8 mouse cellular contexts compared by ENCODE assay signal in the genomic region with DNA sequence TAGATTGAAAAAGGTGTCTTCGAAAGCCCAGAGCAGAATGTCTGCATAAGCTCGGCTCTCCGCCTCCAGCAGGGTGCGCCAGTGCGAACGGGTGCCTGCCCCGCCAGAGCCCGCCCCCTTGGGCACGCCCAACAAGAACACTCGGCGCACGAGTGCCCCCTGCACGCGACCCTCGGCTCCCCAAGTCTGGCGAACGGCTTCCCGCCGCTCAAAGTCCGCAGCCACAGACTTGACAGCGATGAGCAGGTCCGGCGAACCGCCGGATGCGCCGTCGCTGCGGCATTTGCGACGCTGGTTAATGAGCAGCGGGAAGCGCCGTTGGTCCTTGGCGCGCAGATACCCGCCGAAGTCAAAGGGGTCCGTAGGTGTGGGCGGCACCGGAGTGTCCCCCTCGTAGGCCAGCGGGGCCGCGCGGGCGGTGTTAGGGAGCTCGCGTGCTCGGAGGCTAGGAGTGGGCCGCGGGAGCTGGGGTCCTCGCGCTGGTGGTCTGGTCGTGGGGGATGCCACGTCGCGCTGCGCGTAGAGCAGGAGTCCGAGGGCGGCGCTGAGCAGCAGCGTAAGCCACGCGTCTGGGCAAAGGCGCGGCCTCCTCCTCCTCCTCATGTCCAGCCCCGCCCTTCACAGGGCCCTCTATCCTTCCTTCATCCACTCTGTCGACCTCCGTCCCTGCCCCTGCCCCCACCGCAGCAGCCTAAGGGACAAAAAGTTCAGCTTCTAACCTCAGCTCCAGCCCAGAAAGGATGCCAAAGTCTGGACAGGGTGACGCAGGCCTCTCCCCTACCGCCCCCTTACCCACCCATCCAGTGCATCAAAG. TPM values are rescaled to one million over a fixed set of nuclear protein-coding genes. Genes with fewer than 3 reads are reported as not detected.
DNase-seq lines count a peak whose midpoint lies in the region; ATAC-seq lines count a peak whose summit lies in the region.

No protein-coding gene starts in this region.

- peak overlapping the region; percentile 76 for H3K9ac ChIP-seq in intestine, embryonic 14.5 days (ENCODE audit: low read length)

- peaks cover 41% of the 10 kb centered on the region for H3K36me3 ChIP-seq in intestine, embryonic 14.5 days (ENCODE audit: control insufficient read depth, insufficient read depth, low read length)

- DNase-seq in adrenal gland, adult 18-20 months (ENCODE audit: low spot score in 2 of 2): peak; percentile 86 to 92
- peak; percentile 94 for DNase-seq in embryo, embryonic 10.5 days (ENCODE audit: low spot score)
- peak; percentile 93 for DNase-seq in gastrocnemius, postnatal 14 days
- DNase-seq in intestine, embryonic 14.5 days (ENCODE audit: low spot score): peak; percentile 95
- peak; percentile 89 to 92 for DNase-seq in left cerebral cortex, postnatal 14 days (ENCODE audit: low spot score in 2 of 2)
- DNase-seq in right cerebral cortex, postnatal 25 days: peak; percentile 89
- DNase-seq in urinary bladder, postnatal 36 days (ENCODE audit: low spot score in 2 of 2): peak; percentile 81 to 89

- H3K4me3 ChIP-seq in intestine, embryonic 14.5 days (ENCODE audit: low read depth, low read length): peak overlapping the region; percentile 62

- H3K27ac ChIP-seq in intestine, embryonic 14.5 days (ENCODE audit: low read depth): peak overlapping the region; percentile 84

- peak; percentile 86 for ATAC-seq in intestine, embryonic 14.5 days (replicated peaks; ENCODE audit: low FRiP score, low TSS enrichment, low read depth)
- ATAC-seq in megakaryocyte-erythroid progenitor cell, adult 5-6 weeks (replicated peaks; ENCODE audit: low FRiP score, low TSS enrichment, poor library complexity, severe bottlenecking): peak; percentile 75

- peak overlapping the region; percentile 91 for H3K4me2 ChIP-seq in intestine, embryonic 14.5 days (ENCODE audit: low read length)

- H3K27me3 ChIP-seq in intestine, embryonic 14.5 days (replicated peaks; ENCODE audit: control insufficient read depth, insufficient read depth, low read length): peaks cover 19% of the 10 kb centered on the region

- WGBS in intestine, embryonic 14.5 days: under 1% methylated on average over 72 of the region's 74 CpGs

- intact Hi-C loops in gastrocnemius, postnatal 14 days (cut with DNase I; ENCODE audit: low total_unique reads): no loop called here
- intact Hi-C loops in left cerebral cortex, postnatal 14 days (cut with DNase I): no loop called here

- no peaks in the 10 kb centered on the region for H3K9me3 ChIP-seq in intestine, embryonic 14.5 days (ENCODE audit: control insufficient read depth, low read length)

- H3K4me1 ChIP-seq in intestine, embryonic 14.5 days (replicated peaks; ENCODE audit: control insufficient read depth, insufficient read depth, low read length): peaks cover 22% of the 10 kb centered on the region

RNA-seq across cellular contexts. Expression of a gene that starts 0.6 kb away (rescaled TPM):
- total RNA-seq in adrenal gland, adult 18-20 months (2021): 1 to 10 TPM; 2.7 to 3.2 TPM
- 1 to 10 TPM; 5.1 to 6.1 TPM for total RNA-seq in gastrocnemius, postnatal 14 days (2021)
- 19.1 and 20.3 TPM in 2 replicates for polyA plus RNA-seq in intestine, embryonic 14.5 days (2014; fragmentation: Nextera tagmentation; extraction: Ambion mirVana)
- total RNA-seq in left cerebral cortex, postnatal 14 days (2021): 1 to 10 TPM; 2.6 to 4.8 TPM
- 1.4 and 2.6 TPM in 2 replicates for total RNA-seq in megakaryocyte-erythroid progenitor cell, adult 5-6 weeks (2014; fragmentation: Nextera tagmentation)
- total RNA-seq in megakaryocyte-erythroid progenitor cell, adult 5-6 weeks (2017): 0.23 TPM in 1 of 2 replicates, not detected in the other

RNA-seq across cellular contexts. Expression of a gene that starts 10.1 kb away (rescaled TPM):
- 10 to 100 TPM; 13.1 to 15.5 TPM for total RNA-seq in adrenal gland, adult 18-20 months (2021)
- 1 to 10 TPM; 2.8 to 3.9 TPM for total RNA-seq in gastrocnemius, postnatal 14 days (2021)
- 26.2 and 26.8 TPM in 2 replicates for polyA plus RNA-seq in intestine, embryonic 14.5 days (2014; fragmentation: Nextera tagmentation; extraction: Ambion mirVana)
- total RNA-seq in left cerebral cortex, postnatal 14 days (2021): 1 to 10 TPM; 6.7 to 7.9 TPM
- 10.1 and 18.1 TPM in 2 replicates for total RNA-seq in megakaryocyte-erythroid progenitor cell, adult 5-6 weeks (2014; fragmentation: Nextera tagmentation)
- 14.0 and 15.0 TPM in 2 replicates for total RNA-seq in megakaryocyte-erythroid progenitor cell, adult 5-6 weeks (2017)

RNA-seq across cellular contexts. Expression of a gene that starts 10.1 kb away (rescaled TPM):
- total RNA-seq in adrenal gland, adult 18-20 months (2021): 1 to 10 TPM; 3.7 to 4.3 TPM
- 1 to 10 TPM; 1.3 TPM for total RNA-seq in gastrocnemius, postnatal 14 days (2021)
- 4.5 and 4.9 TPM in 2 replicates for polyA plus RNA-seq in intestine, embryonic 14.5 days (2014; fragmentation: Nextera tagmentation; extraction: Ambion mirVana)
- total RNA-seq in left cerebral cortex, postnatal 14 days (2021): under 1 TPM; 0.80 to 0.83 TPM
- 2.4 and 2.7 TPM in 2 replicates for total RNA-seq in megakaryocyte-erythroid progenitor cell, adult 5-6 weeks (2014; fragmentation: Nextera tagmentation)
- 1.7 and 1.9 TPM in 2 replicates for total RNA-seq in megakaryocyte-erythroid progenitor cell, adult 5-6 weeks (2017)

RNA-seq across cellular contexts. Expression of a gene that starts 15.2 kb away (rescaled TPM):
- total RNA-seq in adrenal gland, adult 18-20 months (2021): 1 to 10 TPM; 2.2 to 4.3 TPM
- total RNA-seq in gastrocnemius, postnatal 14 days (2021): 1 to 10 TPM in 1 of 2 experiments, under 1 TPM in 1; 0.95 to 1.4 TPM
- 0.35 TPM in 1 of 2 replicates, not detected in the other for polyA plus RNA-seq in intestine, embryonic 14.5 days (2014; fragmentation: Nextera tagmentation; extraction: Ambion mirVana)
- 1 to 10 TPM; 1.5 to 2.3 TPM for total RNA-seq in left cerebral cortex, postnatal 14 days (2021)
- not detected in 2 replicates for total RNA-seq in megakaryocyte-erythroid progenitor cell, adult 5-6 weeks (2014; fragmentation: Nextera tagmentation)
- not detected in 2 replicates for total RNA-seq in megakaryocyte-erythroid progenitor cell, adult 5-6 weeks (2017)

RNA-seq across cellular contexts. Expression of a gene that starts 21.6 kb away (rescaled TPM):
- total RNA-seq in adrenal gland, adult 18-20 months (2021): 10 to 100 TPM in 1 of 2 experiments, 1 to 10 TPM in 1; 6.7 to 20.3 TPM
- 10 to 100 TPM; 24.1 to 27.3 TPM for total RNA-seq in gastrocnemius, postnatal 14 days (2021)
- polyA plus RNA-seq in intestine, embryonic 14.5 days (2014; fragmentation: Nextera tagmentation; extraction: Ambion mirVana): 1.3 and 1.4 TPM in 2 replicates
- total RNA-seq in left cerebral cortex, postnatal 14 days (2021): 1 to 10 TPM; 4.5 to 5.1 TPM
- 0.49 TPM in 1 of 2 replicates, not detected in the other for total RNA-seq in megakaryocyte-erythroid progenitor cell, adult 5-6 weeks (2014; fragmentation: Nextera tagmentation)
- 0.04 TPM in 1 of 2 replicates, not detected in the other for total RNA-seq in megakaryocyte-erythroid progenitor cell, adult 5-6 weeks (2017)

Comparison
In these comparisons a context has a peak if more than half of its experiments do, and no peak if none do; other contexts are left out.
1. Peak in every context shown above with its lines: DNase-seq, ATAC-seq, H3K4me3 ChIP-seq and H3K27ac ChIP-seq.